Mouse (Mus musculus) stomach, embryonic 15.5 days (tissue): ENCODE measurements around the gene Nkain2. TPM values are rescaled to one million over a fixed set of nuclear protein-coding genes. Genes with fewer than 3 reads are reported as not detected.

Experiments
- ATAC-seq: fragments of 200-750 bp; cut with Nextera tagmentation; 2 replicates; pipeline ENCODE4 v1.8.0; 2017; ENCODE audit warnings: low read depth, moderate number of reproducible peaks, moderate TSS enrichment; ENCODE audit not compliant: insufficient read depth, low FRiP score
- H3K27ac ChIP-seq: fragments of 300-500 bp; sonication (generic); 2 replicates; pipeline ENCODE4 v1.5.1; 2015; ENCODE audit warnings: mild to moderate bottlenecking, inconsistent platforms
- H3K27me3 ChIP-seq: fragments of 300-500 bp; sonication (generic); replicated peaks from 2 replicates; pipeline ENCODE4 v1.6.1; 2015; ENCODE audit warnings: inconsistent platforms
- H3K36me3 ChIP-seq: fragments of 300-500 bp; sonication (generic); 2 replicates; pipeline ENCODE4 v1.6.1; 2015; ENCODE audit warnings: inconsistent platforms
- H3K4me1 ChIP-seq: fragments of 300-500 bp; sonication (generic); 2 replicates; pipeline ENCODE4 v1.6.1; 2015; ENCODE audit warnings: inconsistent platforms
- H3K4me2 ChIP-seq: fragments of 300-500 bp; sonication (generic); 2 replicates; pipeline ENCODE4 v1.6.1; 2015; ENCODE audit warnings: mild to moderate bottlenecking, inconsistent platforms
- H3K4me3 ChIP-seq: fragments of 300-500 bp; sonication (generic); replicated peaks from 2 replicates; pipeline ENCODE4 v1.5.1; 2015; ENCODE audit warnings: inconsistent platforms
- H3K9ac ChIP-seq: fragments of 300-500 bp; sonication (generic); 2 replicates; pipeline ENCODE4 v1.6.1; 2015; ENCODE audit warnings: inconsistent platforms
- H3K9me3 ChIP-seq: fragments of 300-500 bp; sonication (generic); 2 replicates; pipeline ENCODE4 v1.6.1; 2016; ENCODE audit warnings: inconsistent platforms
- WGBS: fragments of 180-500 bp; shearing (Covaris S2); methylation state at CpG from one replicate; pipeline ENCODE4 v1.1.7; 2015; 5-methylcytosine and 5-hydroxymethylcytosine counted together
- polyA plus RNA-seq: library from polyadenylated mRNA; unstranded; fragments of >200 nt; fragmentation: Nextera tagmentation; extraction: Ambion mirVana; gene quantifications from 2 replicates; pipeline ENCODE4 v1.2.1, GENCODE M21; 2015

Nkain2 gene
- polyA plus RNA-seq, 1 experiment from 2014 or later = 0.59 TPM

- no peak for ATAC-seq
- Histone ChIP-seq H3K4me1 (no peaks in the 10 kb centered on the region), H3K36me3 (no peaks in the 10 kb centered on the region), H3K4me2 (no peak overlapping the region), H3K27me3 (no peaks in the 10 kb centered on the region), H3K9me3 (no peaks in the 10 kb centered on the region), H3K27ac (no peak overlapping the region), H3K9ac (no peak overlapping the region), H3K4me3 (no peak overlapping the region)
- WGBS = 82% methylated on average over 1 of the region's 1 CpGs
These were observed 354.2 kb downstream of the Nkain2 start for GRCm38 (mm10) chr10:32536057-32536456.

- H3K9ac ChIP-seq = no peak overlapping the region
- H3K4me2 ChIP-seq = no peak overlapping the region
- H3K4me1 ChIP-seq = no peaks in the 10 kb centered on the region
- no peak overlapping the region for H3K4me3 ChIP-seq
- no peak overlapping the region for H3K27ac ChIP-seq
- WGBS = 85% methylated on average over 1 of the region's 1 CpGs
- H3K36me3 ChIP-seq = no peaks in the 10 kb centered on the region
- H3K9me3 ChIP-seq = no peaks in the 10 kb centered on the region
- ATAC-seq = no peak
- no peaks in the 10 kb centered on the region for H3K27me3 ChIP-seq
These were observed 379.4 kb downstream of the Nkain2 start for GRCm38 (mm10) chr10:32510821-32511220.

GRCm38 (mm10) chr10:32494591-32495182, 395.6 kb downstream of the Nkain2 start:
- WGBS = 23% methylated on average over 1 of the region's 1 CpGs
- no peak overlapping the region for H3K9ac ChIP-seq

GRCm38 (mm10) chr10:32493600-32493999, 396.7 kb downstream of the Nkain2 start:
- no peak for ATAC-seq
- H3K4me2 ChIP-seq = no peak overlapping the region

More at GRCm38 (mm10) chr10:32494591-32495182, 395.6 kb downstream of the Nkain2 start:
- Histone ChIP-seq H3K4me3 (no peak overlapping the region), H3K27me3 (no peaks in the 10 kb centered on the region), H3K4me2 (no peak overlapping the region), H3K36me3 (no peaks in the 10 kb centered on the region), H3K27ac (no peak overlapping the region), H3K4me1 (no peaks in the 10 kb centered on the region), H3K9me3 (no peaks in the 10 kb centered on the region)
- no peak for ATAC-seq

GRCm38 (mm10) chr10:32462726-32463125, 427.5 kb downstream of the Nkain2 start:
- no peaks in the 10 kb centered on the region for H3K9me3 ChIP-seq

More at GRCm38 (mm10) chr10:32493600-32493999, 396.7 kb downstream of the Nkain2 start:
- Histone ChIP-seq H3K9ac (no peak overlapping the region), H3K27me3 (no peaks in the 10 kb centered on the region), H3K4me1 (no peaks in the 10 kb centered on the region), H3K36me3 (no peaks in the 10 kb centered on the region), H3K4me3 (no peak overlapping the region), H3K9me3 (no peaks in the 10 kb centered on the region), H3K27ac (no peak overlapping the region)
- WGBS = 69% methylated on average over 1 of the region's 1 CpGs

GRCm38 (mm10) chr10:32439932-32440519, 450.2 kb downstream of the Nkain2 start:
- no peak overlapping the region for H3K9ac ChIP-seq
- no peak overlapping the region for H3K4me2 ChIP-seq
- H3K27me3 ChIP-seq = no peaks in the 10 kb centered on the region
- ATAC-seq = no peak
- H3K27ac ChIP-seq = no peak overlapping the region
- 50% methylated on average over 3 of the region's 3 CpGs for WGBS
- H3K4me3 ChIP-seq = no peak overlapping the region
- no peaks in the 10 kb centered on the region for H3K9me3 ChIP-seq
- H3K36me3 ChIP-seq = no peaks in the 10 kb centered on the region
- no peaks in the 10 kb centered on the region for H3K4me1 ChIP-seq

More at GRCm38 (mm10) chr10:32462726-32463125, 427.5 kb downstream of the Nkain2 start:
- no peak for ATAC-seq
- no peak overlapping the region for H3K9ac ChIP-seq
- H3K4me2 ChIP-seq = no peak overlapping the region
- H3K27ac ChIP-seq = no peak overlapping the region
- H3K4me3 ChIP-seq = no peak overlapping the region
- no peaks in the 10 kb centered on the region for H3K4me1 ChIP-seq
- no peaks in the 10 kb centered on the region for H3K36me3 ChIP-seq
- WGBS = 70% methylated on average over 2 of the region's 2 CpGs
- no peaks in the 10 kb centered on the region for H3K27me3 ChIP-seq

- Histone ChIP-seq H3K9ac (no peak overlapping the region), H3K4me3 (no peak overlapping the region), H3K4me1 (no peaks in the 10 kb centered on the region), H3K4me2 (no peak overlapping the region), H3K27ac (no peak overlapping the region), H3K36me3 (no peaks in the 10 kb centered on the region), H3K9me3 (no peaks in the 10 kb centered on the region), H3K27me3 (no peaks in the 10 kb centered on the region)
- ATAC-seq = no peak
These were observed 476.0 kb downstream of the Nkain2 start for GRCm38 (mm10) chr10:32414228-32414627.

GRCm38 (mm10) chr10:32411331-32411730, 478.9 kb downstream of the Nkain2 start:
- H3K9me3 ChIP-seq = no peaks in the 10 kb centered on the region
- no peaks in the 10 kb centered on the region for H3K36me3 ChIP-seq
- H3K9ac ChIP-seq = no peak overlapping the region
- H3K27ac ChIP-seq = no peak overlapping the region
- H3K4me1 ChIP-seq = no peaks in the 10 kb centered on the region
- 74% methylated on average over 2 of the region's 2 CpGs for WGBS
- ATAC-seq = no peak
- no peak overlapping the region for H3K4me2 ChIP-seq
- H3K4me3 ChIP-seq = no peak overlapping the region
- no peaks in the 10 kb centered on the region for H3K27me3 ChIP-seq

GRCm38 (mm10) chr10:32400961-32401360, 489.3 kb downstream of the Nkain2 start:
- Histone ChIP-seq H3K9me3 (no peaks in the 10 kb centered on the region), H3K4me2 (no peak overlapping the region), H3K27me3 (no peaks in the 10 kb centered on the region), H3K36me3 (no peaks in the 10 kb centered on the region), H3K27ac (no peak overlapping the region), H3K9ac (no peak overlapping the region), H3K4me3 (no peak overlapping the region), H3K4me1 (no peaks in the 10 kb centered on the region)
- no peak for ATAC-seq
- 77% methylated on average over 1 of the region's 1 CpGs for WGBS

- H3K4me1 ChIP-seq = no peaks in the 10 kb centered on the region
- H3K4me3 ChIP-seq = no peak overlapping the region
- no peak overlapping the region for H3K9ac ChIP-seq
- ATAC-seq = no peak
- no peaks in the 10 kb centered on the region for H3K27me3 ChIP-seq
- H3K9me3 ChIP-seq = no peaks in the 10 kb centered on the region
- no peak overlapping the region for H3K4me2 ChIP-seq
- WGBS = 47% methylated on average over 1 of the region's 1 CpGs
- no peak overlapping the region for H3K27ac ChIP-seq
- H3K36me3 ChIP-seq = no peaks in the 10 kb centered on the region
These were observed 496.3 kb downstream of the Nkain2 start for GRCm38 (mm10) chr10:32393859-32394521.

GRCm38 (mm10) chr10:32393326-32393725, 496.9 kb downstream of the Nkain2 start:
- no peak overlapping the region for H3K9ac ChIP-seq
- 78% methylated on average over 1 of the region's 1 CpGs for WGBS
- H3K27ac ChIP-seq = no peak overlapping the region
- no peak overlapping the region for H3K4me3 ChIP-seq
- H3K36me3 ChIP-seq = no peaks in the 10 kb centered on the region
- no peaks in the 10 kb centered on the region for H3K9me3 ChIP-seq
- H3K27me3 ChIP-seq = no peaks in the 10 kb centered on the region
- ATAC-seq = no peak
- no peak overlapping the region for H3K4me2 ChIP-seq
- H3K4me1 ChIP-seq = no peaks in the 10 kb centered on the region

- no peaks in the 10 kb centered on the region for H3K27me3 ChIP-seq
- 91% methylated on average over 9 of the region's 9 CpGs for WGBS
- no peaks in the 10 kb centered on the region for H3K4me1 ChIP-seq
These were observed 577.5 kb downstream of the Nkain2 start for GRCm38 (mm10) chr10:32312754-32313153.

More at GRCm38 (mm10) chr10:32312754-32313153, 577.5 kb downstream of the Nkain2 start:
- Histone ChIP-seq H3K9me3 (no peaks in the 10 kb centered on the region), H3K4me2 (no peak overlapping the region), H3K27ac (no peak overlapping the region), H3K36me3 (no peaks in the 10 kb centered on the region), H3K9ac (no peak overlapping the region), H3K4me3 (no peak overlapping the region)
- no peak for ATAC-seq
